Mouse (Mus musculus) testis, adult 2 months (tissue): ENCODE measurements around the gene Zfp651.

ENCODE experiments used
- CTCF ChIP-seq: fragments of 200-500 bp; IDR thresholded peaks from 2 replicates; pipeline ENCODE4 v1.5.1; 2012; ENCODE audit warnings: low read depth, mild to moderate bottlenecking, inconsistent platforms, low read length, moderate library complexity; ENCODE audit not compliant: control insufficient read depth, insufficient read depth, insufficient replicate concordance
- POLR2A ChIP-seq: fragments of 200-500 bp; IDR thresholded peaks from 2 replicates; pipeline ENCODE4 v1.6.1; 2012; ENCODE audit warnings: low read depth, mild to moderate bottlenecking, inconsistent platforms, low read length, moderate library complexity; ENCODE audit not compliant: control insufficient read depth

- TF ChIP-seq CTCF (no peak), POLR2A (no peak)
Measured at GRCm38 (mm10) chr9:121776511-121776910, 17.4 kb downstream of the Zfp651 start.
